Mouse (Mus musculus): ENCODE measurements around the gene Slit3. TPM values are rescaled to one million over a fixed set of nuclear protein-coding genes. Genes with fewer than 3 reads are reported as not detected.

Slit3 gene
- total and polyA plus RNA-seq, 3 experiments: not detected

- no peaks in the 10 kb centered on the region for H3K9me3 ChIP-seq (replicated peaks; ENCODE audit: insufficient read depth, low read length)
- no peak overlapping the region for H3K27ac ChIP-seq (ENCODE audit: control insufficient read depth, low read depth, low read length)
- no peak overlapping the region for H3K9ac ChIP-seq (ENCODE audit: control insufficient read depth, low read depth, low read length, poor library complexity, severe bottlenecking)
- no peaks in the 10 kb centered on the region for H3K27me3 ChIP-seq (ENCODE audit: control insufficient read depth in 1 of 2, insufficient read depth in 2 of 2, low read length in 2 of 2)
- no peak for TF ChIP-seq MYB (IDR thresholded peaks at IDR 0.05; ENCODE audit: low read depth, low read length)
- no peak for TF ChIP-seq ELF1 (IDR thresholded peaks at IDR 0.05; ENCODE audit: low read depth, low read length)
- no peak for TF ChIP-seq MXI1 (IDR thresholded peaks at IDR 0.05; ENCODE audit: low read depth, low read length)
- TF ChIP-seq CTCF (IDR thresholded peaks at IDR 0.05 in 2 of 3, conservative IDR thresholded peaks at IDR 0.05 in 1 of 3; ENCODE audit: control insufficient read depth in 1 of 3, insufficient read depth in 1 of 3, low read depth in 2 of 3, low read length in 3 of 3, poor library complexity in 1 of 3, severe bottlenecking in 1 of 3): no peak
- no peak for TF ChIP-seq ZMIZ1 (IDR thresholded peaks at IDR 0.05; ENCODE audit: low read depth, low read length)
- no peak for TF ChIP-seq GABPA (IDR thresholded peaks at IDR 0.05; ENCODE audit: low read depth, low read length)
- no peak for TF ChIP-seq GATA1 (IDR thresholded peaks at IDR 0.05; ENCODE audit: low read depth, low read length)
- TF ChIP-seq CHD2 (IDR thresholded peaks at IDR 0.05; ENCODE audit: low read length): no peak
- TF ChIP-seq E2F4 (IDR thresholded peaks at IDR 0.05; ENCODE audit: borderline replicate concordance, low read depth, low read length): no peak
- TF ChIP-seq USF1 (IDR thresholded peaks at IDR 0.05; ENCODE audit: low read depth, low read length): no peak
- no peak for TF ChIP-seq TAL1 (IDR thresholded peaks at IDR 0.05; ENCODE audit: low read length)
- TF ChIP-seq UBTF (IDR thresholded peaks at IDR 0.05; ENCODE audit: borderline replicate concordance, insufficient read depth, low read depth, low read length): no peak
- DNase-seq (ENCODE audit: low read depth, low spot score): no peak
- H3K4me3 ChIP-seq (ENCODE audit: control insufficient read depth in 1 of 2, insufficient read depth in 1 of 2, low read depth in 2 of 2, low read length in 2 of 2): no peak overlapping the region
- no peaks in the 10 kb centered on the region for H3K36me3 ChIP-seq (ENCODE audit: control insufficient read depth in 1 of 2, insufficient read depth in 2 of 2, low read length in 2 of 2)
- no peaks in the 10 kb centered on the region for H3K4me1 ChIP-seq (ENCODE audit: control insufficient read depth in 1 of 2, insufficient read depth in 2 of 2, low read length in 2 of 2)
- H3K79me2 ChIP-seq (ENCODE audit: control insufficient read depth, insufficient read depth, low read length, poor library complexity): no peaks in the 10 kb centered on the region
Observed at GRCm38 (mm10) chr11:35124489-35125107, 3.6 kb downstream of the Slit3 start.

- Histone ChIP-seq H3K4me3 (ENCODE audit: control insufficient read depth in 1 of 2, insufficient read depth in 1 of 2, low read depth in 2 of 2, low read length in 2 of 2) (no peak overlapping the region), H3K4me1 (ENCODE audit: control insufficient read depth in 1 of 2, insufficient read depth in 2 of 2, low read length in 2 of 2) (no peaks in the 10 kb centered on the region), H3K27me3 (ENCODE audit: control insufficient read depth in 1 of 2, insufficient read depth in 2 of 2, low read length in 2 of 2) (no peaks in the 10 kb centered on the region), H3K9me3 (replicated peaks; ENCODE audit: insufficient read depth, low read length) (no peaks in the 10 kb centered on the region), H3K36me3 (ENCODE audit: control insufficient read depth in 1 of 2, insufficient read depth in 2 of 2, low read length in 2 of 2) (no peaks in the 10 kb centered on the region), H3K79me2 (ENCODE audit: control insufficient read depth, insufficient read depth, low read length, poor library complexity) (no peaks in the 10 kb centered on the region), H3K27ac (ENCODE audit: control insufficient read depth, low read depth, low read length) (no peak overlapping the region), H3K9ac (ENCODE audit: control insufficient read depth, low read depth, low read length, poor library complexity, severe bottlenecking) (no peak overlapping the region)
- no peak for DNase-seq (ENCODE audit: low read depth, low spot score)
- TF ChIP-seq RAD21 (IDR thresholded peaks at IDR 0.05; ENCODE audit: low read depth, low read length) (no peak), JUND (IDR thresholded peaks at IDR 0.05; ENCODE audit: low read depth, low read length) (no peak), MAFK (IDR thresholded peaks at IDR 0.05; ENCODE audit: borderline replicate concordance, low read depth, low read length) (no peak), HCFC1 (IDR thresholded peaks at IDR 0.05; ENCODE audit: low read depth, low read length) (no peak), ETS1 (IDR thresholded peaks at IDR 0.05; ENCODE audit: low read depth, low read length) (no peak)
Observed at GRCm38 (mm10) chr11:35125108-35125490, 4.1 kb downstream of the Slit3 start.

All from MEL (cell line).